Mouse (Mus musculus) gastrocnemius, postnatal 36 days (tissue): Measurements from ENCODE around the gene Ado. TPM values are rescaled to one million over a fixed set of nuclear protein-coding genes. Genes with fewer than 3 reads are reported as not detected.

ENCODE experiments used
- DNase-seq, 2 experiments: peaks; one replicate each; pipeline ENCODE4 v3.0.0; 2022
- intact Hi-C: fragments of 180-260 bp; cut with DNase I; formaldehyde crosslinking; loops from one replicate; pipeline ENCODE4 v1.15.1; 2025
- long read RNA-seq, 2 experiments: library from polyadenylated mRNA; stranded (forward); transcript quantifications; one replicate each; pipeline ENCODE4 v2.0.0; 2021
- total RNA-seq, 2 experiments: library from RNA; stranded (reverse); gene quantifications; 2 replicates each; pipeline ENCODE4 v1.2.3; 2021

Gene Ado
- 10 to 100 TPM; 25.9 to 26.0 TPM for total RNA-seq
- long read RNA-seq, experiment 1, full-length matches to known transcripts, result 12 of 12 reads
- long read RNA-seq, experiment 1, partial matches to known transcripts, result 0 of 12 reads
- long read RNA-seq, experiment 1, other reads (novel, unspliced or antisense), result 0 of 12 reads
- long read RNA-seq, experiment 2, full-length matches to known transcripts, result 26 of 26 reads
- long read RNA-seq, experiment 2, partial matches to known transcripts, result 0 of 26 reads
- long read RNA-seq, experiment 2, other reads (novel, unspliced or antisense), result 0 of 26 reads

DNA sequence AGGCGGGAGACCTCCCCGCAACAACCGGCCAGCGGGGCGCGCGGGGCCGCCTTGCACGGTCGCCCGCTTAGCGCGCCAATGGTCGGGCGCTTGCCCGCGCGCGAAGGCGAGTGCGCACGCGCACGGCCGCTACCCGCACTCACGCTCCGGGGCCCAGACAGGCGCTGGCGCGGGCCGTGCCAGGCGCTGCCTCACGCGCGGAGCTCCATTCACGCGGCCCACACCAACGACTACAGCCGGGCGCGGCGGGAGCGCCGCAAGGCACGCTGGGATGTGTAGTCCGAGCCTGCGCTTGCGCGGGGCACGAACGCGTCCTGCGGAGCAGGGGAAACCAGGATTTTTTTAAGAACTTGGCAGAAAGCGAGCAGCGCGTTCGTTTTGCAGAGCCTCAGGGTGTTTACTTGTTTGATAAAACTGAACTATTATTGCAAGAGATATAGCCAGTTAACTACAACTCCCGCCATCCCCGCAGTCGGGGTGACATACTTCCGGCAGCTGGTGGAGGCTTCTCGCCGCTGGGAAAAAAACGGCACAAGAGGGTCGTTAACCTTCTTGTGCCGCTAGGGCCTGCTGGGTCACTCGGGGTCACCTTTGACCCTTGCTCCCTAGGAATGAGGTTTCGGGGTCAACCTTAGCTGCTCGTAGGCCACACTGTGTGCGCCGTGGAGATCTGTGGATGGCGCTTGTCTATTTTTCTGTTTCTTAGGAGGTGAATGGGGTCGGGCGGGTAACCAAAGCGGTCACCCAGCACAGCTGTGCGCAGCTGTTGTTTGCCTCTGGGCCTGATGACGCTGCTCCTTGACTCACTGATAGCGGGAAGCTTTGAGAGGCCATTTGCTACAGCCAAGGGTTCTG, at the start of gene Ado:
TSS of gene Ado (minus strand) at position 79 of the 855 bp plus-strand sequence.
- intact Hi-C loops, result loop anchor here (10.0 kb wide), 1 partner anchor 586 kb away; no protein-coding TSS in a partner anchor
- peak; percentile 84 to 88 for DNase-seq

DNA sequence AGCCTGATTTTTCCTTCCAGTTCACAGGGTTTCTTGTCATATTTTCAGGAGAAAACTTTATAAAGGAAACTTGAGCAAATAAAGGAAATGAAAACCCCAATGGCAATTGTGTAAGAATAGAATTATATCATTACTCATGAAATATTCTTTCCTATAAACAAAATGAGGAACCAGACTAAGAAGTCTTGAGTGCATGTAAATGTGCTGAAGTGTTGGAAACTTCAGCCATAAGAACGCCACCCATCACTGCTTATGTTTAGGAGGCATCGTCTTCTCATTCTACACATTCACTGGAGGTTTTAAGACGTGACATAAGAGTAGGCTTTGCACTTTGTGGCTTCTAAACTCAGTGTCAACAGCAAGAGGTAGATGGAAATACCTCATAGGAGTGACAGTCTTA, 46.5 kb upstream of the Ado start:
- intact Hi-C loops, result no loop called here
- no peak for DNase-seq

DNA sequence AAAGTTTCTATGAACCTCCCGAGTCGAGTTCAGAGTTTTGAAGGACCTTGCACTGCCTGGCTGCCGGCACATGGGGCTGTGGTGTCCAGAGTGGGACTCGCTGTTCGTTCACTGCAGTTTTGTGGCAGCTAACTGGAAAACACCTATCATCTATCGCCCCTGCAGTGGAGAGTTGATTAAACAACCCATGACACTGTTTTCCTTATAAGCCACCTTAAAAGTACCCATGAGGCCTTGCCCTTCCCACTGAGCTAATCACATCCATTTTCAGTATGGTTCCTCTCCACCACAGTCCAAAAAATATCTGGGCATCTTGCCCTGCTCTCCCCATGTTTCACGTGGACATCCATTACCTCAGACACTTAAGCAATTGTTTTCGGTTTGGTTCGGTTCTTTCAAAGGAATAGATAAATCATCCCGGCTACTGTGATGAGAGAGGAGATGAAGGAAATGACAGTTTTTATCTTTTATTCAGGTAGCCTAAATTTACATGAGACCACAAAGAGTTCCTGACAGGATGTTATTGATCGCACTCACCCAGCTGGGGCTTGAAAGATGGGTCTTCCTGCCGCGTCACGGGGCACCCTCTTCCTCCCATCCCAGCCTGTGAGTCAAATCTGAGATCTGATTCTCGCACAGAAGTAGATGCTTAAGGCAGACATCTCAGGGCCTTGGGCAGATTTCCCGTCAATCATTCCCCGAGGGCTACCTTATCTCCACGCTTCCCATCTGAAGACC, 37.3 kb upstream of the Ado start:
- no peak for DNase-seq
- intact Hi-C loops, result no loop called here

DNA sequence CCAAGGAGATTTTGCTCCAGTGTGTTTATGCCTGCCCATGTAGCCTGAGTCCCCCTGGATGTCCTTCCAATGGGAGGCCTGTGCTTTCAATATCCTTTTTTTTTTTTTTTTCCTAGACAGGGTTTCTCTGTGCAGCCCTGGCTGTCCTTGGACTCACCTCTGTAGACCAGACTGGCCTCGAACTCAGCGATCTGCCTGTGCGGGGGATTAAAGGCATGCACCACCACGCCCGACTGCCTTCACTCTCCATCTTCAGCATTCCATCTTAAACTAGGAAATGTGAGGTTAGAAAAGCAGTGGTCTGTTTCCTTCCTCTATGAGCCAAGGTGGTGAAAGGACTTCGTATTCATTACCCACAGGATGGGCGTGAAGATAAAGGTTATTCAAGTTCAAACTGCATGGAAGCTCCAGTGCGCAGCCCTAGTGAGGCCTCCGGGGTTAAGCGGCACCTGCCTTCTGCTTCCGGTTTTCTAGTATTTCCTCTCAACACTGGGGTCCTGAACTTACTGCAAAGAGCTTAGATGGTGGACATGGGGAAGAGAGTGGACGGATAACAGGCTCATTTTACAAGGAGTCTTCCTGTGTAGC, 33.0 kb upstream of the Ado start:
- intact Hi-C loops, result no loop called here
- DNase-seq, result no peak

DNA sequence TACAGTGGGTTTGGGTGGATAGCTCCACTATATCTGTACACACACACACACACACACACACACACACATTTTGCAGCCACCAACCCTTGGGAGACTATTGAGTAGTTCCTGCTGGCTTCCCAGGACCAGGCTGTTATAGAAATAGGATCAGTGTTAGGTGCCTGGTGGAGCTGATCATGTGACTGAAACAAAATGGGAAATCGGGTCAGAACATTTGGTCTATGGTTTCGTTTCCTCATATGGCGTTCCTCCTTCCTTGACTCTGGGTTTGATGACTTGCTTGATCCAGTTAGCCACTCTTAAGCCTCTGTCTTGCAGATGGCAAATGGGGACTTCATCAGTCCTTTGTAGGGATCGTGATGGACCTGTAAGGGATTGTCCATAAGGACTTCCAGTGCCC, 31.1 kb upstream of the Ado start:
- no peak for DNase-seq
- intact Hi-C loops, result no loop called here

GRCm38 (mm10) chr10:67573310-67573709, 24.6 kb upstream of the Ado start:
- no peak for DNase-seq
- intact Hi-C loops, result no loop called here

- no peak for DNase-seq
- intact Hi-C loops, result no loop called here
Measured at GRCm38 (mm10) chr10:67571443-67571842, 22.7 kb upstream of the Ado start.

DNA sequence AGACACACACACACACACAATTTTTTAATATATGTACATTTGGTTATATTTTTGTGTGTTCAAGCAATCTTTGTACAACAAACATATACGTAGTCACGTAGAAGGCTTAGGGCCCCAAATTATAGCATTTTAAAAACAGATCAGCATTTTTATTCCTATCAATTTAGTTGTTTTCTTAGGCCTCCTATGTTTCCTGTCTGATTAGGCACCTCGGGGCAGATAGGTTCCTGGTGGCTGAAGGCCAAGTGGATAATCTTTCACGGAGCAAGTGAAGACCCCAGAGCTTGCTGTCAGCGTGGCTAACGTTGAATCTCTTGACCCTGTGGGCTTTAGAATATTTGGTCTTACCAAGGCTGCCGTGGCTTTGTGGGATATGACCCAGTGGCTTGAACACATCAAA, 20.8 kb upstream of the Ado start:
- no peak for DNase-seq
- intact Hi-C loops, result no loop called here

GRCm38 (mm10) chr10:67566104-67566503, 17.3 kb upstream of the Ado start:
- DNase-seq, result no peak
- intact Hi-C loops, result no loop called here

GRCm38 (mm10) chr10:67564509-67564908, 15.8 kb upstream of the Ado start:
- intact Hi-C loops, result no loop called here

GRCm38 (mm10) chr10:67561185-67561584, 12.4 kb upstream of the Ado start:
- intact Hi-C loops, result no loop called here
- no peak for DNase-seq

More at GRCm38 (mm10) chr10:67564509-67564908, 15.8 kb upstream of the Ado start:
- no peak for DNase-seq

GRCm38 (mm10) chr10:67559765-67560394, 11.1 kb upstream of the Ado start:
- DNase-seq, result no peak
- intact Hi-C loops, result no loop called here

GRCm38 (mm10) chr10:67558053-67558452, 9.3 kb upstream of the Ado start:
- no peak for DNase-seq
- intact Hi-C loops, result no loop called here

DNA sequence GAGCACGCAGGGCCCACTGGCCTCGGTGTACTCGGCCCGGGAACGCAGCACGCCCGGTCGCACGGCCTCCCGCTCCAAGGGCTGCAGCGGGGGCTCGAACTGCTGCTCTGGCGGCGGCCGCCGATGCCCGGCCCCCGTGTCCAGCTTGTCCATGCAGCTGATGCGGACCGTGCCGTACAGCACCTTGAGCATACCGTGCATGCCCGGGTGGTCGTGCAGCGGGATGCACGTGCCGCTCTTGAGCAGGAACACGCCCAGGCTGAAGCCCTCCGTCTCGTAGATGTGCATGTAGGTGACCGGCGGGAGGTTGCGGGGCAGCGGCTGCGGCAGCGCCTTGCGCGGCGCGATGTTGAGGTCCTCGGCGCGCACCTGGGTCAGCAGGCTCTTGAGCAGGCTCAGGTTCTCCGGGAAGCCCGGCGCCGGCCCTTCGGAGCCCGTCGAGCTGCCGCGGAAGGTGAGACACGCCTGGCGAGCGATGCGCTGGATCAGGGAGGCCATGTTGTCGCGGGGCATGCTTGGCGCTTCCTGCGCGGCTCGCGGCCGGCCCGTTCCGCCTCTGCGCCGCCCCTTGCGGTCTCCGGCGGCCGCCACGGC, 397 bp downstream of the Ado start:
- DNase-seq, result peak in 1 of 2 experiments; percentile 70
- intact Hi-C loops, result loop anchor here (10.0 kb wide), 1 partner anchor 586 kb away; no protein-coding TSS in a partner anchor

GRCm38 (mm10) chr10:67547850-67548260, 900 bp downstream of the Ado start:
- intact Hi-C loops, result loop anchor here (10.0 kb wide), 1 partner anchor 587 kb away; no protein-coding TSS in a partner anchor

DNA sequence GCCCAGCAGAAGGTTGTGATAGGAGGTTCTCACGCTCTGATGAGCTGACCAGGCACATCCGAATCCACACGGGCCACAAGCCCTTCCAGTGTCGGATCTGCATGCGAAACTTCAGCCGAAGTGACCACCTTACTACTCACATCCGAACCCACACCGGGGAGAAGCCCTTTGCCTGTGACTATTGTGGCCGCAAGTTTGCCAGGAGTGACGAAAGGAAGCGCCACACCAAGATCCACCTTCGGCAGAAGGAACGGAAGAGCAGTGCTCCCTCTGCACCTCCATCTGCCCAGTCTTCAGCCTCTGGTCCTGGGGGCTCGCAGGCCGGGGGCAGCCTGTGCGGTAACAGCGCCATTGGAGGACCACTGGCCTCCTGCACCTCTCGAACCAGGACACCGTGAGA, 8.2 kb downstream of the Ado start:
- intact Hi-C loops, result loop anchor here (10.0 kb wide), 1 partner anchor 594 kb away; no protein-coding TSS in a partner anchor

More at GRCm38 (mm10) chr10:67547850-67548260, 900 bp downstream of the Ado start:
- peak in 1 of 2 experiments; percentile 21 for DNase-seq

GRCm38 (mm10) chr10:67539401-67539730, 9.4 kb downstream of the Ado start:
- DNase-seq, result no peak
- intact Hi-C loops, result loop anchor here (10.0 kb wide), 1 partner anchor 225 kb away; no protein-coding TSS in a partner anchor

More for the DNA sequence above, 8.2 kb downstream of the Ado start:
- DNase-seq, result no peak

GRCm38 (mm10) chr10:67538585-67539400, 10.0 kb downstream of the Ado start:
- DNase-seq, result peak in 1 of 2 experiments; percentile 25
- intact Hi-C loops, result loop anchor here (10.0 kb wide), 1 partner anchor 226 kb away; no protein-coding TSS in a partner anchor
